Mouse (Mus musculus) cortical plate, adult 2 months (tissue): ENCODE measurements around the gene Ngb. TPM values are rescaled to one million over a fixed set of nuclear protein-coding genes. Genes with fewer than 3 reads are reported as not detected.
A peak's percentile ranks its signal among the peaks of the same experiment; 100 is the strongest.

Experiments used
- H3K27ac ChIP-seq: fragments of 200-500 bp; 2 replicates; pipeline ENCODE4 v1.5.1; 2012; ENCODE audit warnings: low read length, control low read depth, inconsistent platforms; ENCODE audit not compliant: insufficient read depth
- H3K4me1 ChIP-seq: fragments of 200-500 bp; 2 replicates; pipeline ENCODE4 v1.6.1; 2011; ENCODE audit warnings: low read length; ENCODE audit not compliant: control insufficient read depth, insufficient read depth
- H3K4me3 ChIP-seq: fragments of 200-500 bp; 2 replicates; pipeline ENCODE4 v1.5.1; 2011; ENCODE audit warnings: mild to moderate bottlenecking, low read length, control low read depth; ENCODE audit not compliant: insufficient read depth
- CTCF ChIP-seq: fragments of 200-500 bp; IDR thresholded peaks from 2 replicates; pipeline ENCODE4 v1.5.1; 2011; ENCODE audit warnings: mild to moderate bottlenecking, control low read depth, low read length; ENCODE audit not compliant: insufficient read depth; ENCODE audit errors: extremely low read depth
- POLR2A ChIP-seq: fragments of 200-500 bp; IDR thresholded peaks from 2 replicates; pipeline ENCODE4 v1.6.1; 2011; ENCODE audit warnings: mild to moderate bottlenecking, low read length, control low read depth; ENCODE audit not compliant: insufficient read depth; ENCODE audit errors: extremely low read depth
- polyA plus RNA-seq: library from polyadenylated mRNA; depleted of rRNA; stranded (reverse); fragments of >200 nt; gene quantifications from 2 replicates; pipeline ENCODE4 v1.2.3, GENCODE M21; 2012

The Ngb gene
- polyA plus RNA-seq, 1 experiment, result 8.9 TPM

- no peak overlapping the region for H3K27ac ChIP-seq
- TF ChIP-seq POLR2A (no peak), CTCF (no peak)
- no peak overlapping the region for H3K4me3 ChIP-seq
- peaks cover 4% of the 10 kb centered on the region; the same call in 1 of the 2 replicates for H3K4me1 ChIP-seq
These were observed 8.7 kb downstream of the Ngb start for GRCm38 (mm10) chr12:87093671-87094070.

GRCm38 (mm10) chr12:87093249-87093648, 9.1 kb downstream of the Ngb start:
- Histone ChIP-seq H3K4me3 (no peak overlapping the region), H3K27ac (no peak overlapping the region), H3K4me1 (peaks cover 4% of the 10 kb centered on the region; the same call in 1 of the 2 replicates)
- no peak for TF ChIP-seq POLR2A
- no peak for TF ChIP-seq CTCF

- Histone ChIP-seq H3K4me1 (peaks cover 4% of the 10 kb centered on the region; the same call in 1 of the 2 replicates), H3K27ac (no peak overlapping the region), H3K4me3 (no peak overlapping the region)
- TF ChIP-seq CTCF, result no peak
- no peak for TF ChIP-seq POLR2A
These were observed 10.4 kb downstream of the Ngb start for GRCm38 (mm10) chr12:87091916-87092315.

DNA sequence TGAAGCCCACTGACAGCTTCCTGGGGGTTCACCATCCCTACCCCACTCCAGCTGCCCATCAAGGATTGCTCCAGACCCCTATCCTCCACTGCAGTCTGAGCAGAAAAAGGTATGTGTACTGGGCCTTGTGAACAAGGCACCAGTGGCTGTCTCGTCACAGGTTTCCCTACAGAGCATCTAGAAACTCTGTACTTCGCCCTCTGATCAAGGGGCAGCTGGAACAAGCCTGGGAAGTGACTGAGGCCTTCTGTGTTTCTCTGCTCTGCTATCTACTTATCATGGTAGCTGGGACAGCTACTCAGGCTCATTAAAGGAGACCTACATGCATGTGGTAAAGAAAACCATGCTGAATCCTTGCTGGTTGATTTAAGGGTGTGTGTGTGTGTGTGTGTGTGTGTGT, 12.6 kb downstream of the Ngb start:
- TF ChIP-seq POLR2A (no peak), CTCF (no peak)
- Histone ChIP-seq H3K4me1 (peaks cover 4% of the 10 kb centered on the region; the same call in 1 of the 2 replicates), H3K4me3 (no peak overlapping the region), H3K27ac (no peak overlapping the region)

GRCm38 (mm10) chr12:87089255-87089654, 13.1 kb downstream of the Ngb start:
- Histone ChIP-seq H3K4me3 (no peak overlapping the region), H3K4me1 (peaks cover 4% of the 10 kb centered on the region; the same call in 1 of the 2 replicates), H3K27ac (no peak overlapping the region)
- TF ChIP-seq POLR2A (no peak), CTCF (no peak)

- H3K27ac ChIP-seq, result no peak overlapping the region
- TF ChIP-seq CTCF (peak; percentile 56), POLR2A (no peak)
- H3K4me1 ChIP-seq, result peaks cover 2% of the 10 kb centered on the region; the same call in 1 of the 2 replicates
- no peak overlapping the region for H3K4me3 ChIP-seq
These were observed 14.0 kb downstream of the Ngb start for GRCm38 (mm10) chr12:87088331-87088730.

DNA sequence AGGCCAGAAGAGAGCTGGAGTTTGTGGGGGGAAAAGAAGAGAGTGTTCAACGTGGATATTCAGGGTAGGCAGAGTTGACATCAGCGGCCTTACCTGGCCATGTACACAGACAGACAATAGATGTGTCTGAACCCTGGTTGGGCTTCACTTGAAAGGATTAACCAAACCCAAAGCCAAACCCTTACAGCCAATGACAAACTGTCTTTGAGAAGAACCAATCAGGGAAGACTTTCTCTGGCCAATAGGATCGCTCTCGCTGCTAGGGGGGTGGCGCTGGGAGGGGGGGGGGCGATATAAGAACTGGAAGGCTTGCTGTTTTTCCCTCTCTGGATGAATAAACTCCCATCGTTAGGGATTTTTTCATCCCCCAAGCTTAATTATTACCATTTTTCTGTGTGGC, 15.1 kb downstream of the Ngb start:
- Histone ChIP-seq H3K4me3 (no peak overlapping the region), H3K4me1 (no peaks in the 10 kb centered on the region), H3K27ac (no peak overlapping the region)
- TF ChIP-seq CTCF (no peak), POLR2A (no peak)

GRCm38 (mm10) chr12:87082797-87083196, 19.5 kb downstream of the Ngb start:
- Histone ChIP-seq H3K27ac (no peak overlapping the region), H3K4me1 (no peaks in the 10 kb centered on the region), H3K4me3 (no peak overlapping the region)
- no peak for TF ChIP-seq POLR2A
- no peak for TF ChIP-seq CTCF

DNA sequence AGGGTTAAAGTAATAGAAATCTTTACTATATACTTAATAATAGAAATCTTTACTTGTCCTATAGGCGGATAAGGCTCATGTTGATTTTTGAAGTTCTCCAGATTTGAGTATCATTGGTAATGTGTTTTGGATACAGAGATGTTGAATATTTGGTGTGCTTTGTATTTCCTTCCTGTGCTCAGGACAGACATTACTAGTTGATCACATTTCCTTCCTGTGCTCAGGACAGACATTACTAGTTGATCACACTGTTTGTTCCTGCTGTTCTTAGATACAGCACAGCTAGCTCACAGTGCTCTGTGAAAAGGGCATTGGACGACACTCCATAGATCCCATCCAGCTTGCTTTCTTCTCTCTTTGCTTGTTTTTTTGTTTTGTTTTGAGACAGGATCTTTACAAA, 25.7 kb downstream of the Ngb start:
- TF ChIP-seq POLR2A (no peak), CTCF (no peak)
- no peak overlapping the region for H3K4me3 ChIP-seq

GRCm38 (mm10) chr12:87070520-87070919, 31.8 kb downstream of the Ngb start:
- Histone ChIP-seq H3K27ac (no peak overlapping the region), H3K4me3 (no peak overlapping the region), H3K4me1 (0 out of 2 replicates have a peak, but pooled peaks cover 2% of the 10 kb centered on the region)
- no peak for TF ChIP-seq POLR2A
- TF ChIP-seq CTCF, result no peak

More for the DNA sequence above, 25.7 kb downstream of the Ngb start:
- no peak overlapping the region for H3K27ac ChIP-seq
- H3K4me1 ChIP-seq, result no peaks in the 10 kb centered on the region

GRCm38 (mm10) chr12:87066429-87066828, 35.9 kb downstream of the Ngb start:
- Histone ChIP-seq H3K4me1 (0 out of 2 replicates have a peak, but pooled peaks cover 2% of the 10 kb centered on the region), H3K27ac (no peak overlapping the region), H3K4me3 (no peak overlapping the region)
- TF ChIP-seq POLR2A (no peak), CTCF (no peak)
